In genomic region chr12:70714281-70714679, GRCm38 (mm10) we compare ENCODE assay signal across 12 mouse cellular contexts.
DNase-seq lines count a peak whose midpoint lies in the region; ATAC-seq and TF ChIP-seq lines count a peak whose summit lies in the region.
"Had no signal": no experiment of that assay in that cellular context is flagged by ENCODE, and none has a peak within 500 bp of the region (broad histone marks: within the 10 kb centered on the region; RNA-seq: fewer than 3 reads in every experiment).

No protein-coding gene starts in this region.

- H3K9me3 ChIP-seq in liver, embryonic 15.5 days (replicated peaks), result no peaks in the 10 kb centered on the region
- no peaks in the 10 kb centered on the region for H3K9me3 ChIP-seq in hindbrain, embryonic 11.5 days (ENCODE audit: control insufficient read depth, low read length)
- H3K9me3 ChIP-seq: hindbrain, embryonic 12.5 days; neural tube, embryonic 15.5 days; stomach, embryonic 15.5 days had no signal

- no peak overlapping the region for H3K4me3 ChIP-seq in kidney, adult 2 months (ENCODE audit: insufficient read depth, low read depth, low read length)
- H3K4me3 ChIP-seq in liver, embryonic 15.5 days (replicated peaks), result no peak overlapping the region
- H3K4me3 ChIP-seq in hindbrain, embryonic 11.5 days (ENCODE audit: low read depth, low read length), result no peak overlapping the region
- H3K4me3 ChIP-seq: hindbrain, embryonic 12.5 days; neural tube, embryonic 15.5 days; stomach, embryonic 15.5 days had no signal

- H3K9ac ChIP-seq in liver, embryonic 15.5 days, result no peak overlapping the region
- H3K9ac ChIP-seq in hindbrain, embryonic 11.5 days (ENCODE audit: low read depth, low read length), result no peak overlapping the region
- H3K9ac ChIP-seq: hindbrain, embryonic 12.5 days; neural tube, embryonic 15.5 days; stomach, embryonic 15.5 days had no signal

- H3K4me2 ChIP-seq in liver, embryonic 15.5 days, result 0 out of 2 replicates have a peak overlapping the region, but pooled peaks have one; percentile 18
- H3K4me2 ChIP-seq in hindbrain, embryonic 11.5 days (replicated peaks; ENCODE audit: low read depth, low read length), result no peak overlapping the region
- H3K4me2 ChIP-seq: hindbrain, embryonic 12.5 days; neural tube, embryonic 15.5 days; stomach, embryonic 15.5 days had no signal

- H3K4me1 ChIP-seq in kidney, adult 2 months (ENCODE audit: control insufficient read depth, insufficient read depth, low read length), result no peaks in the 10 kb centered on the region
- peaks cover 7% of the 10 kb centered on the region; the same call in 1 of the 2 replicates for H3K4me1 ChIP-seq in liver, embryonic 15.5 days (replicated peaks)
- H3K4me1 ChIP-seq in hindbrain, embryonic 11.5 days (replicated peaks; ENCODE audit: control insufficient read depth, insufficient read depth, low read length), result no peaks in the 10 kb centered on the region

- no peaks in the 10 kb centered on the region for H3K36me3 ChIP-seq in kidney, adult 2 months (ENCODE audit: control insufficient read depth, insufficient read depth, low read length)
- no peaks in the 10 kb centered on the region for H3K36me3 ChIP-seq in liver, embryonic 15.5 days (replicated peaks)
- no peaks in the 10 kb centered on the region for H3K36me3 ChIP-seq in hindbrain, embryonic 11.5 days (ENCODE audit: control insufficient read depth, insufficient read depth, low read length)
- H3K36me3 ChIP-seq: hindbrain, embryonic 12.5 days; neural tube, embryonic 15.5 days; stomach, embryonic 15.5 days had no signal

- DNase-seq in kidney, adult 2 months, result no peak
- DNase-seq in kidney, postnatal 25 days, result no peak
- peak; percentile 42 for DNase-seq in adrenal gland, postnatal 10 days
- DNase-seq in frontal cortex, adult 2 months (ENCODE audit: extremely low spot score in 1 of 2, low spot score in 1 of 2), result peak; percentile 76 to 88
- no peak for DNase-seq in hindbrain, embryonic 11.5 days (ENCODE audit: low spot score)
- DNase-seq in cerebellum, adult 8-10 months, result no peak
- DNase-seq: lung, postnatal 36 days had no signal

- ATAC-seq in liver, embryonic 15.5 days (ENCODE audit: insufficient read depth), result no peak
- ATAC-seq in hindbrain, embryonic 11.5 days (ENCODE audit: low FRiP score), result no peak
- no peak for ATAC-seq in monocyte, adult 5-6 weeks (replicated peaks; ENCODE audit: insufficient number of reproducible peaks, low FRiP score, low TSS enrichment, poor library complexity, severe bottlenecking)

- H3K27ac ChIP-seq in kidney, adult 2 months (ENCODE audit: insufficient read depth, low read depth, low read length), result peak overlapping the region; percentile 0; the same call in 1 of the 2 replicates
- H3K27ac ChIP-seq in liver, embryonic 15.5 days (replicated peaks), result no peak overlapping the region
- no peak overlapping the region for H3K27ac ChIP-seq in hindbrain, embryonic 11.5 days (ENCODE audit: low read depth, low read length)
- H3K27ac ChIP-seq: hindbrain, embryonic 12.5 days; neural tube, embryonic 15.5 days; stomach, embryonic 15.5 days had no signal

- no peak for TF ChIP-seq CTCF in kidney, adult 2 months (conservative IDR thresholded peaks at IDR 0.05; ENCODE audit: insufficient read depth, insufficient read length, low read depth, low read length)

- WGBS in kidney, adult 2 months, result 59% methylated on average over 11 of the region's 11 CpGs
- WGBS in liver, embryonic 15.5 days (ENCODE audit: insufficient replicate concordance), result 63% methylated on average over 11 of the region's 11 CpGs
- 43% methylated on average over 10 of the region's 11 CpGs for WGBS in hindbrain, embryonic 11.5 days

- H3K27me3 ChIP-seq in kidney, adult 2 months (replicated peaks; ENCODE audit: control insufficient read depth, insufficient read depth, low read length), result no peaks in the 10 kb centered on the region
- no peaks in the 10 kb centered on the region for H3K27me3 ChIP-seq in liver, embryonic 15.5 days
- H3K27me3 ChIP-seq in hindbrain, embryonic 11.5 days (ENCODE audit: control insufficient read depth, insufficient read depth, low read length), result no peaks in the 10 kb centered on the region
- H3K27me3 ChIP-seq: hindbrain, embryonic 12.5 days; neural tube, embryonic 15.5 days; stomach, embryonic 15.5 days had no signal

- no peak for TF ChIP-seq POLR2A in kidney, adult 2 months (IDR thresholded peaks at IDR 0.05; ENCODE audit: low read depth, low read length)

Comparison
In these comparisons a context has a peak if more than half of its experiments do, and no peak if none do; other contexts are left out.
1. DNase-seq: peak in adrenal gland, postnatal 10 days (single experiment) and frontal cortex, adult 2 months (2 of 2); none in kidney, adult 2 months (single experiment), kidney, postnatal 25 days (0 of 2), hindbrain, embryonic 11.5 days (single experiment) and cerebellum, adult 8-10 months (single experiment).